Mouse (Mus musculus): ENCODE measurements around the gene Atp10a.

The Atp10a gene

GRCm38 (mm10) chr7:58690997-58691596 is 35.1 kb downstream of the Atp10a start:
- no peak for DNase-seq

- no peak for DNase-seq
Observed at GRCm38 (mm10) chr7:58692704-58693103, 36.7 kb downstream of the Atp10a start.

- no peak for DNase-seq
Observed at GRCm38 (mm10) chr7:58693342-58693741, 37.4 kb downstream of the Atp10a start.

GRCm38 (mm10) chr7:58695661-58696060 is 39.7 kb downstream of the Atp10a start:
- DNase-seq = no peak

GRCm38 (mm10) chr7:58697092-58697491 is 41.1 kb downstream of the Atp10a start:
- DNase-seq = no peak

- no peak for DNase-seq
Observed at GRCm38 (mm10) chr7:58698738-58699442, 42.9 kb downstream of the Atp10a start.

- no peak for DNase-seq
Observed at GRCm38 (mm10) chr7:58701311-58701710, 45.3 kb downstream of the Atp10a start.

- DNase-seq = no peak
Observed at GRCm38 (mm10) chr7:58705158-58705557, 49.2 kb downstream of the Atp10a start.

GRCm38 (mm10) chr7:58709306-58709705 is 53.3 kb downstream of the Atp10a start:
- no peak for DNase-seq

- DNase-seq = no peak
Observed at GRCm38 (mm10) chr7:58710312-58710711, 54.3 kb downstream of the Atp10a start.

- no peak for DNase-seq
Observed at GRCm38 (mm10) chr7:58711811-58712210, 55.8 kb downstream of the Atp10a start.

- no peak for DNase-seq
Observed at GRCm38 (mm10) chr7:58715576-58716144, 59.7 kb downstream of the Atp10a start.

- DNase-seq = no peak
Observed at GRCm38 (mm10) chr7:58716626-58717025, 60.7 kb downstream of the Atp10a start.

- no peak for DNase-seq
Observed at GRCm38 (mm10) chr7:58718556-58718955, 62.6 kb downstream of the Atp10a start.

- DNase-seq = no peak
Observed at GRCm38 (mm10) chr7:58719218-58719938, 63.4 kb downstream of the Atp10a start.

- no peak for DNase-seq
Observed at GRCm38 (mm10) chr7:58722250-58722649, 66.3 kb downstream of the Atp10a start.

GRCm38 (mm10) chr7:58730201-58730600 is 74.2 kb downstream of the Atp10a start:
- DNase-seq = peak; percentile 25

- DNase-seq = no peak
Observed at GRCm38 (mm10) chr7:58730831-58731230, 74.9 kb downstream of the Atp10a start.

- DNase-seq = no peak
Observed at GRCm38 (mm10) chr7:58732406-58732805, 76.4 kb downstream of the Atp10a start.

- DNase-seq = no peak
Observed at GRCm38 (mm10) chr7:58733490-58733901, 77.5 kb downstream of the Atp10a start.

GRCm38 (mm10) chr7:58736841-58737547 is 81.0 kb downstream of the Atp10a start:
- DNase-seq = no peak

GRCm38 (mm10) chr7:58740196-58740595 is 84.2 kb downstream of the Atp10a start:
- DNase-seq = no peak

- no peak for DNase-seq
Observed at GRCm38 (mm10) chr7:58740842-58741241, 84.9 kb downstream of the Atp10a start.

Measured in cerebellum, adult 8-10 months (tissue).